Mouse (Mus musculus): ENCODE measurements around the gene Npr2. TPM values are rescaled to one million over a fixed set of nuclear protein-coding genes. Genes with fewer than 3 reads are reported as not detected.

Gene Npr2
- total RNA-seq (2023; ENCODE audit: inconsistent age): 0.80 to 4.4 TPM (median 1.3 TPM) in 4 replicates

DNA sequence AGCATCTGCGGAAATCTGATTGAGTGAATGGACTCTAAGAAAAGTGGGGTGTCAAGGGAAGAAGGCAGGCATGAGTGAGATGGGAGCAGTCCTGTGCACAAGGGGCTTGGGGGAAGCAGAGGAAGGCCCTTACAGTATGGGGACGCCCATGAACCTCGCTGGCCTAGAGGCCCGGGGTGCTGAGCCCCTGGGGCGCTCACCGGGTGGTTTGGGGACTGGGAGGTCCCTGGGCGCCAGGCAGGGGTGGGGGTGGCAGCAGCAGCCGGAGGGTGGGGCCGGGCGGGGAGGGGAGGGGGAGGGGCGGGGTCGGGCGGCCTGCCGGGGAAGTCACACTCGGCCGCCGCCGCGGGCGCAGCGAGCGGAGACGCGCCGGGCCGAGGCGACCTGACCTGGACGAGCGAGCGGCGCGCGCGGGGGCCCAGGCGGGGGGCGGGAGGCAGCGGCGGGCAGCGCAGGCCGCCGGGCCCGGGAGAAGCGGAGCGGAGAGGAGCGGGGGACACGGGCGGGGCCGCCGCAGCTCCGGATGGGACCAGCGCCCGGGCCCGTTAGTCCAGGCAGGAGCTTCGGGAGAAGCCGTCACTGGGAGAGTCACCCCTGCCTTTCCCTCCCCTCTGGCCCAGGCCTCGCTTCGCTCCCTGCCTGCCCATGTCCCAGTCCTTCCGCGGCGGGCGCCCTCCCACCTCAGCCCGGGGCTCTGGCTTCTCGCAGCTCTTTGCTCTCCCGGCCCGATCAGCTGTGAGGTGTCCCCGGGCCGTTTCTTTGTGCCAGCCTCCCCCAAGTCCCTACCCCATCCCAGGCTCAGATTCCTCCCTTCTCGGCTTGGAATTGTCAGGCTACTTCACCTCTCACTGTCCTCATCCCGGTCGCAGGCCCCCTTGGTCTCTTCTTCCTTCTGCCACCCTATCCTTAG is at the start of gene Npr2:
TSS of gene Npr2 (plus strand) at position 890 of the 910 bp plus-strand sequence.

DNA sequence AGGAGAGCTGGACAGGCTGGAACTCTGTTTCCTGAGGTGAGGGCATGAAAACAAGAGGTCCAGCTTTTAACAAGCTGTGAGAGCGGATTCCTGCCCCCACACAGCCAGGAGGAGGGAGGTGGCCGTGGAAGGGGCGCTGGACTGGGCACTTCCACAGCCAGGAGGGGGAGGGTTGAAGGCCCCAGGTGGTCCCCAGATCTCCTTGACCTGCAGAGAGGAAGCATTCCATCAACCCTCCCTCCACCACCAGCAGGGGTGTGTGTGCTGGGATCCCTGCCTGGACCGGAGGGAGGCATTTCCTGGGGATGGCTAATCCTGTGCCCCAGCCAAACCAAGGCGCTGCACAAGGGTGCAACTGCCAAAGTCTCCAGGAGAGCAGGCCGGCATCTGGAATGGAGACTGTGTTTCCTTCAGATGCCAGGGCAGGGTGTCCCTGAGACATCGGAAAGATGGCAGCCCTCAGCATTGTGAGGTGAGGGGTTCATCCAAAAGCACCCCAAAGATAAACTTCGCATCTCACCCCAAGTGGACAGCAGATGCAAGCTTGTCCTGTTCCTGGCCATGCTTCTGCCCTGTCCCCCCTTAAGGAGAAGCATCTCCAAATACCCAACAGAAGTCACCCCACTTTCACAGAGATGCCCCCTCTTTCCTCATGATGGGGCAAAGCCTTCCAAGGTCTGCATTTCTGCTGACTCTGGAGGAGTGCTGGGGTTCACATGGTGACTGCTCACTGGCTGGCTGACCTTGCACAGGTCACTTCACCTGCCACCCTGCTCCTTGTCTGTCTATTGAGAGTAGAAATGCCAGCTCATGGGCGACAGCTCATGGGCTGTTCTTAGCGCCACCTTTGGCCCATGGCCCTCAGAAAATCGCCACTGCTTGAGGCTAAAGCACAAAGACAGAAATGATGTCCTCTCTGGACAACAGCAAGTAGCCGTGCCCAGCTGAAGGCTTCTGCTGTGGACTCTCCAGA is 47.0 kb upstream of the Npr2 start, which contains the start of gene Msmp:
TSS of gene Msmp (minus strand) at position 51 of the 973 bp plus-strand sequence.

GRCm38 (mm10) chr4:43653161-43654015 is 21.7 kb downstream of the Npr2 start, which contains the start of gene Spag8:
TSS of gene Spag8 (minus strand) at chr4:43653594.

GRCm38 (mm10) chr4:43656339-43657109 is 24.8 kb downstream of the Npr2 start, which contains the start of gene Hint2:
TSS of gene Hint2 (minus strand) at chr4:43656466.

GRCm38 (mm10) chr4:43668782-43669427 is 37.2 kb downstream of the Npr2 start, which contains the start of the genes Tmem8b and Fam221b:
TSS of gene Tmem8b (plus strand) at chr4:43668971.
TSS of gene Fam221b (minus strand) at chr4:43669145.

DNA sequence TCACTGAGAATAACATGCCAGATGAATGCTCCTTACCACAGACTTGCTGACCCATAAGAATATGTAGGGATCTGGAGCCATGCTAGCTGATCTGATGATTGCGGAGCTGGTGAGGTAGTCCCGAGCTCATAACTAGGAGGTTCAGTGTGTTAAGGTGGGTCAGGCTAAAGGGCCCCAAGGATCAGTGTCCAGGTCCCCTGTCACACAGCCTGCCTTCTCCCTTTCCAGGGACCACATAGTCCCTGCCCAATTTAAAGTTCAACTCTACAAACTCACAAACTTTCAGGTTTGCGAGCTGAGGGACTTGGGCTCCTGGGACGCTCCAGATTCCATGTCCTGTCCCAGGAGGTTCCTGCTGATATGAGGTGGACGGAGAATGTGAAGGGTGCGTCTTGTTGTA is 69.0 kb downstream of the Npr2 start, which contains the start of gene Olfr70:
TSS of gene Olfr70 (minus strand) at position 101 of the 400 bp plus-strand sequence.

Other genes with a start within 250 kb of the Npr2 start
- gene Rusc2, start 250.0 kb upstream of the Npr2 start, total RNA-seq (2023; ENCODE audit: inconsistent age): 1.0 to 1.5 TPM in 2 of 4 replicates, not detected in the others
- not detected in 4 replicates for gene Fam166b, start 202.8 kb upstream of the Npr2 start, total RNA-seq (2023; ENCODE audit: inconsistent age)
- gene Tesk1, start 190.0 kb upstream of the Npr2 start, total RNA-seq (2023; ENCODE audit: inconsistent age): 50.3 to 68.1 TPM (median 63.1 TPM) in 4 replicates
- 506 to 604 TPM (median 560 TPM) in 4 replicates for gene Cd72, start 177.3 kb upstream of the Npr2 start, total RNA-seq (2023; ENCODE audit: inconsistent age)
- 10.9 to 17.2 TPM (median 13.9 TPM) in 4 replicates for gene Sit1, start 148.2 kb upstream of the Npr2 start, total RNA-seq (2023; ENCODE audit: inconsistent age)
- gene Ccdc107, start 139.0 kb upstream of the Npr2 start, total RNA-seq (2023; ENCODE audit: inconsistent age): 28.7 to 35.4 TPM (median 30.0 TPM) in 4 replicates
- 1.3 to 3.6 TPM (median 2.6 TPM) in 4 replicates for gene Arhgef39, start 132.2 kb upstream of the Npr2 start, total RNA-seq (2023; ENCODE audit: inconsistent age)
- 0.84 to 1.4 TPM in 2 of 4 replicates, not detected in the others for gene Car9, start 125.0 kb upstream of the Npr2 start, total RNA-seq (2023; ENCODE audit: inconsistent age)
- 0.58 to 0.93 TPM (median 0.66 TPM) in 3 of 4 replicates, not detected in the other for gene Tpm2, start 108.2 kb upstream of the Npr2 start, total RNA-seq (2023; ENCODE audit: inconsistent age)
- 55.9 to 68.9 TPM (median 66.5 TPM) in 4 replicates for gene Creb3, start 69.6 kb upstream of the Npr2 start, total RNA-seq (2023; ENCODE audit: inconsistent age)
- 271 to 299 TPM (median 289 TPM) in 4 replicates for gene Tln1, start 69.2 kb upstream of the Npr2 start, total RNA-seq (2023; ENCODE audit: inconsistent age)
- gene Rgp1, start 53.2 kb upstream of the Npr2 start, total RNA-seq (2023; ENCODE audit: inconsistent age): 41.6 to 56.1 TPM (median 42.0 TPM) in 4 replicates
- 43.0 to 48.3 TPM (median 45.3 TPM) in 4 replicates for gene Gba2, start 53.1 kb upstream of the Npr2 start, total RNA-seq (2023; ENCODE audit: inconsistent age)
- gene Msmp, start 47.4 kb upstream of the Npr2 start, total RNA-seq (2023; ENCODE audit: inconsistent age): not detected in 4 replicates
- gene Spag8, start 21.7 kb downstream of the Npr2 start, total RNA-seq (2023; ENCODE audit: inconsistent age): not detected in 4 replicates
- 13.0 to 19.8 TPM (median 15.5 TPM) in 4 replicates for gene Hint2, start 24.5 kb downstream of the Npr2 start, total RNA-seq (2023; ENCODE audit: inconsistent age)
- gene Tmem8b, start 37.0 kb downstream of the Npr2 start, total RNA-seq (2023; ENCODE audit: inconsistent age): 2.0 to 3.4 TPM (median 2.9 TPM) in 4 replicates
- 0.18 TPM in 1 of 4 replicates, not detected in the others for gene Fam221b, start 37.2 kb downstream of the Npr2 start, total RNA-seq (2023; ENCODE audit: inconsistent age)
- gene Olfr70, start 68.9 kb downstream of the Npr2 start, total RNA-seq (2023; ENCODE audit: inconsistent age): not detected in 4 replicates
- not detected in 4 replicates for gene Olfr71, start 78.3 kb downstream of the Npr2 start, total RNA-seq (2023; ENCODE audit: inconsistent age)
- not detected in 4 replicates for gene Hrct1, start 95.3 kb downstream of the Npr2 start, total RNA-seq (2023; ENCODE audit: inconsistent age)
- not detected in 4 replicates for gene Spaar, start 98.1 kb downstream of the Npr2 start, total RNA-seq (2023; ENCODE audit: inconsistent age)
- not detected in 4 replicates for gene Olfr159, start 139.1 kb downstream of the Npr2 start, total RNA-seq (2023; ENCODE audit: inconsistent age)
- not detected in 4 replicates for gene Olfr156, start 192.0 kb downstream of the Npr2 start, total RNA-seq (2023; ENCODE audit: inconsistent age)
- gene Olfr157, start 208.3 kb downstream of the Npr2 start, total RNA-seq (2023; ENCODE audit: inconsistent age): not detected in 4 replicates
- not detected in 4 replicates for gene Olfr155, start 219.6 kb downstream of the Npr2 start, total RNA-seq (2023; ENCODE audit: inconsistent age)
- 0.45 to 0.64 TPM (median 0.60 TPM) in 4 replicates for gene Reck, start 243.6 kb downstream of the Npr2 start, total RNA-seq (2023; ENCODE audit: inconsistent age)

Measured in B cell, adult (primary cell).